Mouse (Mus musculus) bone marrow, adult 2 months (tissue): ENCODE results near the gene Csk.

Experiments
- CTCF ChIP-seq: fragments of 200-500 bp; IDR thresholded peaks from 2 replicates; pipeline ENCODE4 v1.5.1; 2011; ENCODE audit warnings: low read length, control low read depth; ENCODE audit not compliant: control insufficient read depth, insufficient read depth
- POLR2A ChIP-seq: fragments of 200-500 bp; IDR thresholded peaks from 2 replicates; pipeline ENCODE4 v1.6.1; 2011; ENCODE audit warnings: low read depth, mild to moderate bottlenecking, control low read depth, low read length, borderline replicate concordance; ENCODE audit not compliant: control insufficient read depth

- TF ChIP-seq CTCF (no peak), POLR2A (no peak)
These were observed 34.3 kb upstream of the Csk start, which contains the start of gene Cyp1a1 for GRCm38 (mm10) chr9:57687751-57688150.
